Mouse (Mus musculus) stomach, embryonic 14.5 days (tissue): Measurements from ENCODE around the gene Zbtb34. TPM values are rescaled to one million over a fixed set of nuclear protein-coding genes. Genes with fewer than 3 reads are reported as not detected.

Source experiments
- ATAC-seq: fragments of 200-750 bp; cut with Nextera tagmentation; 2 replicates; pipeline ENCODE4 v1.8.0; 2017; ENCODE audit warnings: low read depth, moderate TSS enrichment; ENCODE audit not compliant: insufficient number of reproducible peaks, insufficient read depth, low FRiP score
- H3K27ac ChIP-seq: fragments of 300-500 bp; sonication (generic); 2 replicates; pipeline ENCODE4 v1.5.1; 2014; ENCODE audit warnings: mild to moderate bottlenecking, low read length, moderate library complexity, mixed read lengths
- H3K27me3 ChIP-seq: fragments of 300-500 bp; sonication (generic); 2 replicates; pipeline ENCODE4 v1.6.1; 2014; ENCODE audit warnings: low read length, control low read depth, mixed read lengths; ENCODE audit not compliant: control insufficient read depth, insufficient read depth
- H3K36me3 ChIP-seq: fragments of 300-500 bp; sonication (generic); 2 replicates; pipeline ENCODE4 v1.6.1; 2014; ENCODE audit warnings: mild to moderate bottlenecking, control low read depth, low read length, moderate library complexity, mixed read lengths; ENCODE audit not compliant: control insufficient read depth, insufficient read depth
- H3K4me1 ChIP-seq: fragments of 300-500 bp; sonication (generic); 2 replicates; pipeline ENCODE4 v1.6.1; 2014; ENCODE audit warnings: low read length, control low read depth, mixed read lengths; ENCODE audit not compliant: control insufficient read depth, insufficient read depth
- H3K4me2 ChIP-seq: fragments of 300-500 bp; sonication (generic); replicated peaks from 2 replicates; pipeline ENCODE4 v1.6.1; 2014; ENCODE audit warnings: low read depth, low read length, control low read depth
- H3K4me3 ChIP-seq: fragments of 300-500 bp; sonication (generic); 2 replicates; pipeline ENCODE4 v1.5.1; 2014; ENCODE audit warnings: low read depth, low read length, control low read depth
- H3K9ac ChIP-seq: fragments of 300-500 bp; sonication (generic); replicated peaks from 2 replicates; pipeline ENCODE4 v1.6.1; 2014; ENCODE audit warnings: low read depth, mild to moderate bottlenecking, control low read depth, low read length, moderate library complexity, mixed read lengths
- H3K9me3 ChIP-seq: fragments of 300-500 bp; sonication (generic); 2 replicates; pipeline ENCODE4 v1.6.1; 2016; ENCODE audit warnings: low read depth, low read length, control low read depth; ENCODE audit not compliant: control insufficient read depth
- WGBS: fragments of 180-500 bp; shearing (Covaris S2); extraction: QIAGEN DNeasy Blood & Tissue Kit; methylation state at CpG from one replicate; pipeline ENCODE4 v1.1.7; 2014; 5-methylcytosine and 5-hydroxymethylcytosine counted together
- polyA plus RNA-seq: library from polyadenylated mRNA; unstranded; fragments of >200 nt; fragmentation: Nextera tagmentation; extraction: Ambion mirVana; gene quantifications from 2 replicates; pipeline ENCODE4 v1.2.1, GENCODE M21; 2014

The Zbtb34 gene
- polyA plus RNA-seq, 1 experiment from 2014 or later: 9.0 TPM

GRCm38 (mm10) chr2:33430081-33430770, 898 bp downstream of the Zbtb34 start:
- peak overlapping the region; percentile 79 for H3K4me2 ChIP-seq
- WGBS: 5% methylated on average over 13 of the region's 13 CpGs
- H3K4me3 ChIP-seq: peak overlapping the region; percentile 88
- H3K9me3 ChIP-seq: no peaks in the 10 kb centered on the region
- ATAC-seq: peak; percentile 15; the same call in 1 of the 2 replicates
- peak overlapping the region; percentile 97 for H3K9ac ChIP-seq
- H3K36me3 ChIP-seq: peaks cover 12% of the 10 kb centered on the region; the same call in 1 of the 2 replicates
- H3K27ac ChIP-seq: peak overlapping the region; percentile 71
- no peaks in the 10 kb centered on the region for H3K27me3 ChIP-seq
- peaks cover 15% of the 10 kb centered on the region for H3K4me1 ChIP-seq

GRCm38 (mm10) chr2:33429339-33429738, 1.8 kb downstream of the Zbtb34 start:
- Histone ChIP-seq H3K4me3 (peak overlapping the region; percentile 88; the same call in 1 of the 2 replicates), H3K4me2 (peak overlapping the region; percentile 79), H3K9me3 (no peaks in the 10 kb centered on the region), H3K9ac (peak overlapping the region; percentile 97; the same call in 1 of the 2 replicates), H3K36me3 (peaks cover 12% of the 10 kb centered on the region; the same call in 1 of the 2 replicates), H3K27ac (peak overlapping the region; percentile 67; the same call in 1 of the 2 replicates), H3K27me3 (no peaks in the 10 kb centered on the region), H3K4me1 (peaks cover 10% of the 10 kb centered on the region)
- ATAC-seq: no peak
- WGBS: 54% methylated on average over 6 of the region's 6 CpGs

GRCm38 (mm10) chr2:33426640-33427398, 4.3 kb downstream of the Zbtb34 start:
- H3K27ac ChIP-seq: no peak overlapping the region
- peaks cover 10% of the 10 kb centered on the region for H3K4me1 ChIP-seq
- no peak for ATAC-seq
- H3K36me3 ChIP-seq: peaks cover 20% of the 10 kb centered on the region; the same call in 1 of the 2 replicates
- H3K4me2 ChIP-seq: no peak overlapping the region
- H3K27me3 ChIP-seq: no peaks in the 10 kb centered on the region
- H3K9me3 ChIP-seq: no peaks in the 10 kb centered on the region
- H3K4me3 ChIP-seq: no peak overlapping the region
- 74% methylated on average over 10 of the region's 10 CpGs for WGBS
- H3K9ac ChIP-seq: no peak overlapping the region

GRCm38 (mm10) chr2:33417454-33417853, 13.7 kb downstream of the Zbtb34 start:
- no peak overlapping the region for H3K4me3 ChIP-seq
- H3K27me3 ChIP-seq: no peaks in the 10 kb centered on the region
- H3K4me2 ChIP-seq: no peak overlapping the region
- no peaks in the 10 kb centered on the region for H3K4me1 ChIP-seq
- 66% methylated on average over 4 of the region's 4 CpGs for WGBS
- peaks cover 16% of the 10 kb centered on the region for H3K36me3 ChIP-seq
- no peak overlapping the region for H3K27ac ChIP-seq
- no peak for ATAC-seq
- H3K9ac ChIP-seq: no peak overlapping the region
- no peaks in the 10 kb centered on the region for H3K9me3 ChIP-seq

GRCm38 (mm10) chr2:33414019-33414418, 17.1 kb downstream of the Zbtb34 start:
- no peak for ATAC-seq
- Histone ChIP-seq H3K4me1 (no peaks in the 10 kb centered on the region), H3K9ac (no peak overlapping the region), H3K36me3 (peaks cover 33% of the 10 kb centered on the region), H3K9me3 (no peaks in the 10 kb centered on the region), H3K4me2 (no peak overlapping the region), H3K27ac (no peak overlapping the region), H3K4me3 (no peak overlapping the region), H3K27me3 (no peaks in the 10 kb centered on the region)
- WGBS: 85% methylated on average over 13 of the region's 13 CpGs

GRCm38 (mm10) chr2:33412111-33412510, 19.0 kb downstream of the Zbtb34 start:
- WGBS: 77% methylated on average over 14 of the region's 14 CpGs
- Histone ChIP-seq H3K36me3 (peaks cover 34% of the 10 kb centered on the region), H3K27ac (no peak overlapping the region), H3K4me3 (no peak overlapping the region), H3K27me3 (no peaks in the 10 kb centered on the region), H3K4me1 (no peaks in the 10 kb centered on the region), H3K9me3 (no peaks in the 10 kb centered on the region), H3K9ac (no peak overlapping the region), H3K4me2 (no peak overlapping the region)
- ATAC-seq: no peak

GRCm38 (mm10) chr2:33403511-33404003, 27.6 kb downstream of the Zbtb34 start:
- 64% methylated on average over 4 of the region's 4 CpGs for WGBS
- Histone ChIP-seq H3K27ac (no peak overlapping the region), H3K4me1 (no peaks in the 10 kb centered on the region), H3K9me3 (no peaks in the 10 kb centered on the region), H3K36me3 (peaks cover 9% of the 10 kb centered on the region), H3K27me3 (no peaks in the 10 kb centered on the region), H3K9ac (no peak overlapping the region), H3K4me2 (no peak overlapping the region), H3K4me3 (no peak overlapping the region)
- ATAC-seq: no peak

- H3K9me3 ChIP-seq: no peaks in the 10 kb centered on the region
- H3K9ac ChIP-seq: no peak overlapping the region
- H3K27me3 ChIP-seq: no peaks in the 10 kb centered on the region
- H3K4me2 ChIP-seq: no peak overlapping the region
- peaks cover 7% of the 10 kb centered on the region; the same call in 1 of the 2 replicates for H3K36me3 ChIP-seq
- no peak for ATAC-seq
- WGBS: 64% methylated on average over 5 of the region's 5 CpGs
- H3K27ac ChIP-seq: no peak overlapping the region
- no peak overlapping the region for H3K4me3 ChIP-seq
- H3K4me1 ChIP-seq: no peaks in the 10 kb centered on the region
These were observed 28.5 kb downstream of the Zbtb34 start for GRCm38 (mm10) chr2:33402638-33403037.
